Mouse (Mus musculus): Measurements from ENCODE around the gene Ddx47. TPM values are rescaled to one million over a fixed set of nuclear protein-coding genes. Genes with fewer than 3 reads are reported as not detected.

Gene Ddx47
- 61.1 and 69.4 TPM in 2 replicates for polyA plus RNA-seq (2014; fragmentation: Nextera tagmentation; extraction: Ambion mirVana)

DNA sequence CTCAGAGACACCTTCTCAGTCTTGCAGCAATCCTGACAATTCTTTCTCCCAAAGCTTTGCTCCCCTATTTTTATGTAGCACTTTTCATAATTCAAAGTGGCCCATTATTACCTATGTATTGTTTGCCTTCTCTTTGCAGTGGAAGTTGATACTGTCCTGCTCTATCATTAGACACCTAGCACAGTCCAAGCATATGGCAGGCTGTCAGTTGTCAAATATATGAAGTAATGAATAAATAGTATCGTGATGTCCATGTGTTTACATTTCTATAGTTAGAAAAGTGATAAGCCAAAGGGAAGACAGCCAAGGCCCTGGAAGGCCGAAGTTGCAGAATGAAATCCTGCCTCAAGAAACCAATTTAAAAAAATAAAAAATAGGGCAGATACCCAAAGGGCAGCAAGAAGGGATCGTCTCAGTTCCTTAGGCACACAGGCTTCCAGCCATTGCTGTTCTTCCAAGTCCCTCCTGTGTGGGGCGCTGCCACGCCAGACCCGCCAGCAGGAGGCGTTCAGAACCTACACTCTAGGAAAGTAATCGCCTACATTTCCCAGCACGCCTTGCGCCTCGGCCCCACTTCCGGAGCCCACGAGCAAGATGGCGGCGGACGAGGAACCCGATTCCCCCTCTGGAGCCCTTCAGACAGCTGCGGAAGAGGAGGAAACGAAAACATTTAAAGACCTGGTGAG is at the start of gene Ddx47:
Gene Ddx47, plus strand, starts transcription at position 565 of the 686 bp plus-strand sequence.
- WGBS = 3% methylated on average over 19 of the region's 19 CpGs
- Histone ChIP-seq H3K4me2 (ENCODE audit: low read length) (peak within 1 kb of the TSS; percentile 82), H3K9me3 (ENCODE audit: control insufficient read depth, low read length) (no peaks in the 10 kb centered on the region), H3K36me3 (ENCODE audit: control insufficient read depth, insufficient read depth, low read length) (peaks cover 32% of the 10 kb centered on the region), H3K27ac (replicated peaks in 1 of 2; ENCODE audit: control insufficient read depth in 1 of 2, insufficient read depth in 1 of 2, low read depth in 2 of 2, low read length in 2 of 2) (peak within 1 kb of the TSS in 1 of 2 experiments; percentile 21; a peak in 1 of 4 replicates), H3K4me1 (ENCODE audit: control insufficient read depth in 2 of 2, insufficient read depth in 2 of 2, low read length in 2 of 2) (peaks cover 0 to 6% of the 10 kb centered on the region in 2 experiments; a peak in 2 of 4 replicates), H3K4me3 (ENCODE audit: control insufficient read depth in 1 of 2, insufficient read depth in 1 of 2, low read depth in 1 of 2, low read length in 2 of 2) (peak within 1 kb of the TSS; percentile 75 to 81), H3K9ac (ENCODE audit: low read length) (peak within 1 kb of the TSS; percentile 84), H3K27me3 (ENCODE audit: control insufficient read depth, insufficient read depth, low read length) (no peaks in the 10 kb centered on the region)
- peak; percentile 78 for ATAC-seq (ENCODE audit: insufficient number of reproducible peaks, insufficient read depth, low FRiP score, low read depth)

DNA sequence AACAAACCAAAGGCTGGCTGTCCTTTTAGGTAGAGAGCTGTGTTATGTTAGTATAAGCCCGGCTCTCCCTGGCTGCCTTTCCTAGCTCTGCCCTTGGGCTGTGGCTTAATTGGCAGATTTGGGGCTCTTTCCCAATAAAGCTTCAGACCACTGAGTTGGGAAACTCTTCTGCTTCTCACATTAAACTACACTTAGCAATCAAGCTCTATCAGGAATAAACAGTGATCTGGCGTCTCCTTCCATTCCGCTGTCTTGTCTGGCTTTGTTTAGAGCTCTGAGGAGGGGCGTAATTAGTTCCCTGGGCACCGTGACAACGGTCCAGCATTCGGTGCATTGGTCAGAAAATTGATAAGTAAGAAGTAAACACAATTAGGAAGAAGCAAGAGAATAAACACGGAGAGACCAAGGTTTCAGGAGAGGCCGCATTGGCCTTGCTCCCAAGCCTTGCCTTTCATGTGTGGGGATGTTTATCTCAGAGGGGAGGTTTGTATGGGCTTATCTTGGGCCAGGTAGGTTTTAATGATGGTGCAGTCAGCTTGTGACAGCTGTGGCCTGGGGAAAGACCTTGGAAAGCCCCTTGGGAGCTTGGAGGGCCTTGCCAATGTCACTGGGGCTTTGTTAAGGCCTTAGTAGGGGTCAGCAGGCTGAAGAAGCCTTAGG is 49.4 kb upstream of the Ddx47 start:
- H3K9ac ChIP-seq (ENCODE audit: low read length) = no peak overlapping the region
- no peak overlapping the region for H3K4me2 ChIP-seq (ENCODE audit: low read length)
- no peaks in the 10 kb centered on the region for H3K9me3 ChIP-seq (ENCODE audit: control insufficient read depth, low read length)
- H3K27me3 ChIP-seq (ENCODE audit: control insufficient read depth, insufficient read depth, low read length) = no peaks in the 10 kb centered on the region
- no peaks in the 10 kb centered on the region for H3K4me1 ChIP-seq (ENCODE audit: control insufficient read depth in 2 of 2, insufficient read depth in 2 of 2, low read length in 2 of 2)
- no peak overlapping the region for H3K27ac ChIP-seq (replicated peaks in 1 of 2; ENCODE audit: control insufficient read depth in 1 of 2, insufficient read depth in 1 of 2, low read depth in 2 of 2, low read length in 2 of 2)
- no peak overlapping the region for H3K4me3 ChIP-seq (ENCODE audit: control insufficient read depth in 1 of 2, insufficient read depth in 1 of 2, low read depth in 1 of 2, low read length in 2 of 2)
- no peaks in the 10 kb centered on the region for H3K36me3 ChIP-seq (ENCODE audit: control insufficient read depth, insufficient read depth, low read length)
- ATAC-seq (ENCODE audit: insufficient number of reproducible peaks, insufficient read depth, low FRiP score, low read depth) = no peak
- 65% methylated on average over 9 of the region's 9 CpGs for WGBS

DNA sequence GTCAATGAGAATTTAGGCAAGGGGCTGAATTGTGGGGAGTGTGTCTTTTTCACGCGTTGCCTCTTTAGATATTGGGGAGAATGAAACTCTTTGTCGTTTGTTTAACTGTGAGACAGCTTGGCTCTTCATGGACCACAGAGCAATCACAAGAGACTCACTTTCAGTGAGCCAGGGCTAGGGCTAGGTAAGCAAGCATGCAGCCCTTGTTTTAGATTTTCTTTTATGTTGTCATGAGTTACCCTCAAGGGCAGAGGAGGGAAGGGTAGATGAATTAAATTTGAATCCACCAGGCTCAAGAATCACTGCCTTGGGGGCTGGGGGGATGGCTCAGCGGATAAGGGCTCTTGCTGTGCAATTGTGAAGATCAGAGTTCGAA is 48.9 kb upstream of the Ddx47 start:
- H3K9me3 ChIP-seq (ENCODE audit: control insufficient read depth, low read length) = no peaks in the 10 kb centered on the region
- H3K9ac ChIP-seq (ENCODE audit: low read length) = no peak overlapping the region
- no peaks in the 10 kb centered on the region for H3K4me1 ChIP-seq (ENCODE audit: control insufficient read depth in 2 of 2, insufficient read depth in 2 of 2, low read length in 2 of 2)
- 76% methylated on average over 5 of the region's 5 CpGs for WGBS
- H3K27ac ChIP-seq (replicated peaks in 1 of 2; ENCODE audit: control insufficient read depth in 1 of 2, insufficient read depth in 1 of 2, low read depth in 2 of 2, low read length in 2 of 2) = no peak overlapping the region
- H3K4me3 ChIP-seq (ENCODE audit: control insufficient read depth in 1 of 2, insufficient read depth in 1 of 2, low read depth in 1 of 2, low read length in 2 of 2) = no peak overlapping the region
- ATAC-seq (ENCODE audit: insufficient number of reproducible peaks, insufficient read depth, low FRiP score, low read depth) = no peak
- H3K4me2 ChIP-seq (ENCODE audit: low read length) = no peak overlapping the region
- no peaks in the 10 kb centered on the region for H3K36me3 ChIP-seq (ENCODE audit: control insufficient read depth, insufficient read depth, low read length)
- H3K27me3 ChIP-seq (ENCODE audit: control insufficient read depth, insufficient read depth, low read length) = no peaks in the 10 kb centered on the region

DNA sequence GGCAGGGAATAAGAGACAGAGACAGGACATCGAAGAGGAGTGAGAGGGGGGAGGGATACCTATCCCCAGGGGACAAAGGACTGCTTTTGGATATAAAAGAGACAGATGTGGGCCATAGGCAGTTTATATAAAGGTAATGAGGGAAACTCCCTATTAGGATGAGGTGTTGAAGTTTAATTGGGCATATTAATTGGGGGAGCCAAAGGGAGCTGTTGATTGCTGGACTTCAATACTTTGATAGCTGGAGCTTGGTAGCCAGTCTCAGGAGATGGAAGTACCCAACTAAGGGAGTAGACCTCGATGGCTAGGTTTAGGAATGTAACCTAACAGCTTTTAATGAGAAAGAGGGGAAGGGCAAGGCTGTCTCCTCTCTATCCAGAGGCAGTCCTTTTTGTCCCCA is 47.5 kb upstream of the Ddx47 start:
- Histone ChIP-seq H3K4me3 (ENCODE audit: control insufficient read depth in 1 of 2, insufficient read depth in 1 of 2, low read depth in 1 of 2, low read length in 2 of 2) (no peak overlapping the region), H3K9me3 (ENCODE audit: control insufficient read depth, low read length) (no peaks in the 10 kb centered on the region), H3K36me3 (ENCODE audit: control insufficient read depth, insufficient read depth, low read length) (no peaks in the 10 kb centered on the region), H3K9ac (ENCODE audit: low read length) (no peak overlapping the region), H3K4me1 (ENCODE audit: control insufficient read depth in 2 of 2, insufficient read depth in 2 of 2, low read length in 2 of 2) (no peaks in the 10 kb centered on the region), H3K27me3 (ENCODE audit: control insufficient read depth, insufficient read depth, low read length) (no peaks in the 10 kb centered on the region), H3K4me2 (ENCODE audit: low read length) (no peak overlapping the region), H3K27ac (replicated peaks in 1 of 2; ENCODE audit: control insufficient read depth in 1 of 2, insufficient read depth in 1 of 2, low read depth in 2 of 2, low read length in 2 of 2) (no peak overlapping the region)
- no peak for ATAC-seq (ENCODE audit: insufficient number of reproducible peaks, insufficient read depth, low FRiP score, low read depth)
- WGBS = 72% methylated on average over 2 of the region's 2 CpGs

DNA sequence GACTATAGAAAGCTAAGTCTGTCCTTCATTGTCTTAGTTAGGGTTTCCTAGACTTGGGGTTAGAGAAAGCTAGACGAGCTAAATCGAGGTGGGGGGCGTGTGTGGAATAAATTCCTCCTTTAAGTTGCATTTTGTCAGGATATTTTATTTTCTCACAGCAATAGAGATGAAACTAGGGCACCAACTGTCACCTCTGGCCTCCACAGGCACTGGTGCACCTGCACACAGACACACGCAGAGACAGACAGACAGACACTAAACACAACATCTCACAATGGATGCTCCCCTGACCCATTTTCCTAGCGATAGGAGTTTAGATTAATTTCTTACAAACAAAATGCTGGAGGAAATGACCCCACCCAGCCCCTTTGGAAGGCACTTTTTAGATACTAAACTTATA is 44.7 kb upstream of the Ddx47 start:
- Histone ChIP-seq H3K4me1 (ENCODE audit: control insufficient read depth in 2 of 2, insufficient read depth in 2 of 2, low read length in 2 of 2) (no peaks in the 10 kb centered on the region), H3K36me3 (ENCODE audit: control insufficient read depth, insufficient read depth, low read length) (no peaks in the 10 kb centered on the region), H3K27me3 (ENCODE audit: control insufficient read depth, insufficient read depth, low read length) (no peaks in the 10 kb centered on the region), H3K4me3 (ENCODE audit: control insufficient read depth in 1 of 2, insufficient read depth in 1 of 2, low read depth in 1 of 2, low read length in 2 of 2) (no peak overlapping the region), H3K9ac (ENCODE audit: low read length) (no peak overlapping the region), H3K27ac (replicated peaks in 1 of 2; ENCODE audit: control insufficient read depth in 1 of 2, insufficient read depth in 1 of 2, low read depth in 2 of 2, low read length in 2 of 2) (no peak overlapping the region), H3K4me2 (ENCODE audit: low read length) (no peak overlapping the region), H3K9me3 (ENCODE audit: control insufficient read depth, low read length) (no peaks in the 10 kb centered on the region)
- ATAC-seq (ENCODE audit: insufficient number of reproducible peaks, insufficient read depth, low FRiP score, low read depth) = no peak
- WGBS = 67% methylated on average over 5 of the region's 5 CpGs

DNA sequence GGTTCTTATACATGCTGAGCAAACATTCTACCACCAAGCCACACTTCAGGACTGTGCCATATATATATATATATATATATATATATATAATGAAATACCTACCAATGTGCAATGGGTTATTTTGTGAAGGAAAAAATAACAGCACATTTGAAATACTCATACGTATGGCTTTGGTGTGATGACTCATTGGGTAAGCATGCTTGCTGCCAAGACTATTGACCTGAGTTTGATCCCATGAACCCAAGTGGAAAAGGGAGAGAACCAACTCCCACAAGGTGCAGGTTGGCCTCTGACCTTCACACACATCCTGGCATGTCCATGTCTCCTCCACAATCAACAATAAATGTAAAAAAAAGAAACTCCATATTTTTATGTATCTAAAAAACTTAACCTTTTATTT is 43.1 kb upstream of the Ddx47 start:
- whole genome bisulfite sequencing = 47% methylated on average over 1 of the region's 1 CpGs
- no peaks in the 10 kb centered on the region for H3K4me1 ChIP-seq (ENCODE audit: control insufficient read depth in 2 of 2, insufficient read depth in 2 of 2, low read length in 2 of 2)

DNA sequence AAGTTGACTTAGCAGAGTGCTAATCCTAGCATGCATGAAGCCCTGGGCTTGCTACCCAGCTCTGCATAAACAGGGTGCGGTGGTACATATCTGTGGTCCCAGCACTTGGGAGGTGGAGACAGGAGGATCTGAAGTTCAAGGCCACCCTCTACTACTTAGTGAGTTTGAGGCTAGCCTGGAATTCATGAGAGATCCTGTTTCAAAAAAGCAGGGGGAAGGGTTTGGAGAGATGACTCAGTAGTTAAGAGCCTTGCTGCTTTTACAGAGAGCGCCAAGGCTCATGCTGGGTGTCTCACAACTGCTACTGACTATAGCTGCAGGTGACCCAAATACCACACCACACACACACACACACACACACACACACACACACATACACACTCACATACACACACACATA is 41.9 kb upstream of the Ddx47 start:
- no peak overlapping the region for H3K4me3 ChIP-seq (ENCODE audit: control insufficient read depth in 1 of 2, insufficient read depth in 1 of 2, low read depth in 1 of 2, low read length in 2 of 2)
- no peaks in the 10 kb centered on the region for H3K36me3 ChIP-seq (ENCODE audit: control insufficient read depth, insufficient read depth, low read length)
- no peak overlapping the region for H3K27ac ChIP-seq (replicated peaks in 1 of 2; ENCODE audit: control insufficient read depth in 1 of 2, insufficient read depth in 1 of 2, low read depth in 2 of 2, low read length in 2 of 2)
- no peak overlapping the region for H3K9ac ChIP-seq (ENCODE audit: low read length)
- H3K4me2 ChIP-seq (ENCODE audit: low read length) = no peak overlapping the region
- H3K27me3 ChIP-seq (ENCODE audit: control insufficient read depth, insufficient read depth, low read length) = no peaks in the 10 kb centered on the region
- no peaks in the 10 kb centered on the region for H3K9me3 ChIP-seq (ENCODE audit: control insufficient read depth, low read length)
- H3K4me1 ChIP-seq (ENCODE audit: control insufficient read depth in 2 of 2, insufficient read depth in 2 of 2, low read length in 2 of 2) = no peaks in the 10 kb centered on the region
- no peak for ATAC-seq (ENCODE audit: insufficient number of reproducible peaks, insufficient read depth, low FRiP score, low read depth)
- 89% methylated on average over 2 of the region's 2 CpGs for WGBS

More for the DNA sequence above, 43.1 kb upstream of the Ddx47 start:
- Histone ChIP-seq H3K4me3 (ENCODE audit: control insufficient read depth in 1 of 2, insufficient read depth in 1 of 2, low read depth in 1 of 2, low read length in 2 of 2) (no peak overlapping the region), H3K27ac (replicated peaks in 1 of 2; ENCODE audit: control insufficient read depth in 1 of 2, insufficient read depth in 1 of 2, low read depth in 2 of 2, low read length in 2 of 2) (no peak overlapping the region), H3K36me3 (ENCODE audit: control insufficient read depth, insufficient read depth, low read length) (no peaks in the 10 kb centered on the region), H3K4me2 (ENCODE audit: low read length) (no peak overlapping the region), H3K27me3 (ENCODE audit: control insufficient read depth, insufficient read depth, low read length) (no peaks in the 10 kb centered on the region), H3K9ac (ENCODE audit: low read length) (no peak overlapping the region), H3K9me3 (ENCODE audit: control insufficient read depth, low read length) (no peaks in the 10 kb centered on the region)
- ATAC-seq (ENCODE audit: insufficient number of reproducible peaks, insufficient read depth, low FRiP score, low read depth) = no peak
